Mouse (Mus musculus) gastrocnemius, adult 8-10 months (tissue): ENCODE measurements around the gene Cybrd1. TPM values are rescaled to one million over a fixed set of nuclear protein-coding genes. Genes with fewer than 3 reads are reported as not detected.
A peak's percentile ranks its signal among the peaks of the same experiment; 100 is the strongest.

Experiments
- DNase-seq, 2 experiments: peaks; one replicate each; pipeline ENCODE4 v3.0.0; 2022; ENCODE audit warnings: low spot score in 2 of 2
- total RNA-seq, 4 experiments: library from RNA; stranded (reverse); gene quantifications; 2 replicates each; pipeline ENCODE4 v1.2.4; 2022

The Cybrd1 gene
- total RNA-seq, 4 experiments from 2014 or later = 0.10 to 0.45 (median 0.27) TPM

DNA sequence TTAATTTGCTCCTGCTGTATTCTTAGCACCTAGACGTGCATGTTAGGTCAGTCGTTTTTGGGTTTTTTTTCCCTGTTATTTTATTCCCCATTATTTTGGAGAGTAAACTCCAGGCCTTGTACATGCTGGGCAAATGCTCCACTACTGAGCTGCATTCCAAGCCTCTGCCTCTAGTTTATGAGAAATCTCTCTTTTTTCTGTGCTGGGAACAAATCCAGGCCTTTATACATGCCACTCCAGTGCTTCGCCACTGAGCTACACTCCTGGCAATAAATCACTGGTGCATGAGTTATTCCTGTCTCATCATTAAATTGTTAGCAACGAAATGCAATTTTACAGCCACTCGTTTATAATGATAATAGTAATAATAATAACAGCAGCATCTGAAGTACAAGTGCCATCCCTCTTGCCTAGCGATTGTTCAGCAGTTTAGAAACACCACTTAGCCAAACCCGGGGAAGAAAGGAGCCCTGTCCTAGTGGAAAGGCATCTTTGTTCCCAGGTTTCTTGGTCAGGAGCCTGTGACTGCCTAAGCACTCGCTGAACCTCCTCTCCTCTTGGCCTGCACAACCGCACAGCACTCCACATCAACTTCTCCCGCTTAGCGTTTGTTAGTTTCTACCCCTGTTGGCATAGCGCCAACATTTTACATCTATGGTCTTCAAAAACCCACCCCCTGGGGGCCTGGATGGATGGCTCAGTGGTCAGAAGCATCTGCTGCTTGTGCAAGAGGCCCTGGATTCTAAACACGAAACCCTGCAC lies 4.7 kb downstream of the Cybrd1 start:
- DNase-seq = no peak

DNA sequence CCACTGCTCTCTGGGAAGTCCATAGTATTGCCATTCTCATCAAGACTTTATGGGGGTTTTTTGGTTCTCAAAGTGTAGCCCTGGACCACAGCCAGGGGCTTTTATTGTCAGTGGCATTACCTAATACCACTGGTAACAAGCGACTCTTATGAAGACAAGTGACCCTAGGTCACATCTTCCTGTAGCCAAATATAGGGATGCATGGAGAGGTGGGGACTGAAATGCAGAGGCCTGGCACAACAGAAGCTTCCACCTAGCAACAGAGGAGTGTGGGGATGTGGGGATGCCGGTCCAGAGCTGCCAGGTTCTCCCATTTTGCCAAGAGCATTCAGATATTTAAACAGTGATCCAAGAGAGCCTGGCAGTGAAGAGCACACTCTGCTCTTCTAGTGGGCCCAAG lies 5.9 kb downstream of the Cybrd1 start:
- no peak for DNase-seq

DNA sequence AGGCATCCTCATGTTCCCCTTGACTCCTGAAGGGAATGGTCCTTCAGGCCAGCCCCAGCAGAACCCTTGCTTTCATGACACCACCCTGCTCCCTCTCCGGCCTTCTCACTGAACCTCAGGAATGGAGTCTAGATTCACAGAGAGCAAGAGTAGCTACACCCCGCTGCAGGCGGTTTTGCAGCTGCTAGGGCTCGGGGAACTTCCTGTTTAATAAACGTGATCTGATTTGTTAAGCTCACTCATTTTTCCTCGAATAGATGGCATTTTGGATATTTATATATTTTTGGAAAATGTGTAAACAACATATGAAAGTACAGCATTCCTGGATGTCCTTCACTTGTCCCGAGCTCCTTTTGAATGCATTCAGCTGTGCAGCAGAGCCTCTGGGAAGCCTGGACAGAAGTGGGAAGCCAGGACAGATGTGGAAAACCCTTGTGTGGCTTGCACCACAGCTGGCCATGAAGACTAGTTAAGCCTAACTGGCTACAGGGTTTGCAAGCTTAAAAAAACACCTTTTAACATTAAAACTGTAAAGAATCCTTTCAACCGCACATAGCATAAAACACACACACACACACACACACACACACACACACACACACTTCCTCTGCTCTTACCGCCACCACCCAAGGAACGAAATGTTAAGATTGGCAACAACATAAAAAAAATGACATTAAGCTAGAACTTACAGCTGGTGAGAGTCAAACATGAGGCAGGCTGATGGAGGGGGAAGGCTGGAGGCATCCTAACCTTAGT lies 10.2 kb downstream of the Cybrd1 start:
- DNase-seq = no peak

DNA sequence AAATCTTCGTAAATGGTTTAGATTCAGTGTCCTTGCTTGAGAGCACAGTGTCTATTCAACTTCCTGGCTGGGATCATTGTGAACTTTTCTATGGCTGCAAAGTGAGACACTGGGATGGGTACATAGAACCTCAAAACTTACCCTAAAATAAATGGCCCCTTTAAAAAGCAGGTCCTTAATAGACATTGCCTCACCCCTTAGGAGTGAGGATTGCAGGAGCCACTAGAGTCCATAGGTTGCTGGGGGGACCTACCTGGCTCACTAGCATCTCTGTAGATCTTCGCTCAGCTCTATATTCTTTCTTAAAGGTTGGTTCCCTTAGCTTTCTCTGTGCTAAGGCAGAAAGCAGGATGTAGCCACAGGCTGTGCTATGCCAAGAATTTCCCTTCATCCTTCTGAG lies 12.6 kb downstream of the Cybrd1 start:
- DNase-seq = no peak

DNA sequence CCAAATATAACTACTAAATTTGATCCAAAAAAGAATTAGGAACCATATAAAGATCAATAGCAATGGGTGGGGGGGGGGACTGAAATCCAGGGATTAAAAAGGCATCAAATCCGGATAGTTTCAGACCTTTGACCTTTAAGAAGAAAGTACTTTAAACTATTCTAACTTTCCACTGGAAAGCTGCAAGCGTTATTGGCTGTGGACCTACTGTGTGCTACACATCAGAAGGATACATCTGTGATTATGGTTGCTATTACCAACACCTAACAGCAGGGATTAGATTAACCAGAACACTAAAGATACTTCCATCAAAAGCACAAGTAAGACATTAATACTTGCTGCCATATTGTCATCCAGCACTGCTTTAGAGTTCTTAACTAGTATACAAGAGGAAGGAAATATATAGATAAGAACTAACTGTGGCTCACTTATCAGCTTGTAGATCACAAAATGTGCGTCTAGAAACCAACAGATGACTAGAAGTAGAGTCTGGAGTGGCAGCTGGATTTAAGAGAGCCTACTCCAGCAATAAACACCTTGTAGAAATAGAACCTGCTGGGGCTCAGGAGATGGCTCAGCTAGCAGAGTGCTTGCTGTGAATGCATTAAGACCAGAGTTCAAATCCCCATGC lies 14.3 kb downstream of the Cybrd1 start:
- no peak for DNase-seq

DNA sequence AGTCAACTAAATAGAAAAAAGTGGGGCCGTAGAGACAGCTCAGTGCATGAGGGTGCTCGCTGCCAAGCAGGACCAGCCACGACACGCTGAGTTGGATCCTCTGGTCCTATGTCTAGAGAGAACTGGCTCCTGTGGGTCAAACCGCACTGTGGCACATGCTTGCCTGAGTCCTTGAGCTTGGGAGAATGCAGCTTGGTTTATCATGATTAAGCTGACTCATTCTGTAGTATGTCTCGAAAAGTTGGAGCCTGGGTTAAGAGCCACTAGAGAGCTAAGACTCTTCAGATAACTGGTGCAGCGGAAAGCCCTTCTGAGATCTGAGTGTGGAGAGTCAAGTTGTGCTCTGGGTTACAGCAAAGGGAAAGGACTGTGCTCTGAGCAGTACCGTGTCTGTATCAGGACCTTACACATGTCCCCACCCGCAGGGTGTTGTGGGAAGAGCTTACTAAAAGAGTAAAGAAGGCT lies 16.4 kb downstream of the Cybrd1 start:
- DNase-seq = no peak

DNA sequence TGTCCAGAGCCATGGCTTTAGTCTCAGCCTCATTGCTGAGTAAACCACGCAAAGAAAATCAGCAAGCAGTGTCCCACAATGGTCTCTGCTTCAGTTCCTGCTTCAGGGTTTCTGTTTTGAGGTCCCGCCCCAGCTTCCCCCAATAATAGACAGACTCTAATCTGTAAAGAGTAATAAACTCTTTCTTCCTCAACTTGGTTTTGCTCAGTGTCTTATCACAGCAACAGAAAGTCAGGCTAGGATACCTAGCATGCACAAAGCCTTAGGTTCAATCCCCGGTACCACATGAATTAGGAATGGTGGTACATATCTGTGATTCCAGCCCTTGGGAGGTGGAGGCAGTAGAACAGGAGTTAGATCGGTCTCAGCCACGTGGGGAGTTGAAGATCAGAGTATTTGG lies 17.1 kb downstream of the Cybrd1 start:
- DNase-seq = no peak

DNA sequence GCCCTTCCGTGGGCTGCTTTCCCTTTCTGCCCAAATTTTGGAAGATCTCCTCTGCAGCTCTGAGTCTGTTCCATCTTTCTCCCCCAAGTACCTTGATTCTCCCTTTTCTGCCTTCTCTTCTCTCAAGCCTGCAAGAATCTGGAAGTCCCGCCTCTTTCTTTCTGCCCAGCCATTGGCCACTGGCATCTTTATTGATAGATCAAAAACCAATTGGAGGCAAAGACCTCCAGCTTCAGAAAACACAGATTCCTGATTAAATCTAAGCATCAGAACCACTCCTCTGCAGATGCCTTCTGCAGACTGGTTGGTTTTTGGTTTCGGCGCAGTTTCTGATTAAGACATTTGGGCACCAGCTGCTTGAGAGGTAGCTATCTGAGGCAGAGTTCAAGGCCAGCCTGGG lies 22.9 kb downstream of the Cybrd1 start:
- DNase-seq = no peak

DNA sequence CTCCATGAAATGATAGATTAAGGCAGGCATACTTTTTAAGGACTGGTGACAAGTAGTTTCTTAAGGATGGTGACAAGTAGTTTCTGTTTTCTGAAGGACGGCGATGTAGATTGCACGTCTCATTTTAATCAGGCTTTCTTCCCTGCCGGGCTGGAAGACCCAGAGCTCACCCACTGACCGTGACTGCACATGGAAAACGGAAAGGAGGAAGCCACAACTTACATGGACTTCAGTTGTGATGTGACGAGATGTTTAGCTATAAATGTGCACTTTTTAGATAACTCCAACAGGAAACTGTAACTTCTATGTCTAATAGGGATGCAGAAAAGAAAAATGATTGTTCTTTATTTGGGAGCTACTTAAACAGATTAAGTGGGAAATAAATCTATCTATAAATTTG lies 24.7 kb downstream of the Cybrd1 start:
- DNase-seq = no peak

DNA sequence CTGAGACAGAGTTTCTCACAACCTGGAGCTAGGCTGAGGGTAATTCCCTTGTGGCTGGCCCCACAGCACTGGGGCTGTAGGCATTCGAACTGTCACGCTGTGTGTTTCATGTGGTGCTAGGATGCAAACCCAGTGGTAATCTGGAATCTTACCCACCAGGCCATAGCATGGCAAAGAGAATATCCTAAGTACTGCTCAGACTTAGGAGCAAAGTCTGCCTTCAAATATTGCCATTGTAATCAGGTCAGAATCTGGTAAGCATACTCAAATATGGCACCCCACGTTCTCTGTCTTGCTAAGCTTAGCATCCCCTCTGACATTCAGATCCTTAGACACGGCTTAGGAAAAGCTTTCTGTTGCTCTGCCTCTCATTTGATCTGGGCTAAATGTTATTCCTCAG lies 28.1 kb downstream of the Cybrd1 start:
- no peak for DNase-seq

DNA sequence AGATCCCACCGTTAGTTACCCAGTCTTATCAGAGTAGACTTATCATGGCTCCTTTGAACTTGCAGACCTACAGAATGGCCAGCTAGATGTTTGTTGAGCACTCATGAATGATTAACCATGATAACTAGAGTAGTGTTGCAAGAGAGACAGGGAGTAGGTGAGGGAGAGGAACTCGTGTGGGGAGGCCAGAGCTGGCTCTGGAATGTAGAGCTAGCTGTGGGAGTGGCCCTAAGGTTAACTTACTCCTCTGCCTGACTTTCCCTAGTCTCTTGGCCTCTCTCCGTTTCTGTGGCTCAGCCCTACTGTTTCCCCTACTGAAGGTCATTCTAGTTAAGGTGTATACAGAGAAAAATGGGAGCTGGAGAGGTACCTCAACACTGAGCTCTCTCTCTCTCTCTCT lies 28.5 kb downstream of the Cybrd1 start:
- DNase-seq = no peak

DNA sequence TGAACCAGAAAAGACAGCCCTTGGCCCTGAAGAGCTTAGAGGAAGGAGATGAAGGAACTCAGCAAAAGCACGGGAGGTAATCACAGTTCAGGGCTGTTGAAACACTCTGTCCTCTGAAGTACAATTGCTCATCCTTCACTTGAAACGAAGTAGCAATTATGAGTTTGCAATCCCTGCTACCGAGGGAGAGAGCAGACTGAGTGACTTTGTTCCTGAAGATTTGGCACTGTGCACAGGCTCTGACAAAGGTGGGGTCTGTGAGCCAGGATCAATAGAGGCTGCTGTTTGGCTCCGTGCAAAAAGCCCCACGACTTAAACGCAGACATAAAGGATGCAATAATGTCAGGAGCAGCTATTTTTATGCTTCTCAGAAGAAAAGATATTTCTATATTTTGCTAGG lies 30.1 kb downstream of the Cybrd1 start:
- DNase-seq = no peak

DNA sequence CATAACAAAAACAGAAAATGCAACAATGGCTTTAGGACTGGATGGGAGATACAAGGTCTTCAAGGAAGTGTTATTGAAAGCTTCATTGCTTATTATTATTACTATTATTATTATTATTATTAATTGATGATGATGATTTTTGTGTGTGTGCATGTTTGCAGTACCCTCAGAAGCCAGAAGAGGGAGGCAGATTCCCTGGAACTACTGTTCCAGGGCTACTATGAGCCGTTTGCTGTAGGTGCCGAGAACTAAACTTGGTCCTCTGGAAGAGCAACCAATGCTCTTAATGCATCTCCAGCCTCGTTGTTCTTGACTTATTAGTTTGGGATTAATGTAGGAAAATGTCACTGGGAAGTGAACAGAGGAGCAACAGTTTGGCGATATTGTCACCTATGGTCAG lies 34.4 kb downstream of the Cybrd1 start:
- no peak for DNase-seq

DNA sequence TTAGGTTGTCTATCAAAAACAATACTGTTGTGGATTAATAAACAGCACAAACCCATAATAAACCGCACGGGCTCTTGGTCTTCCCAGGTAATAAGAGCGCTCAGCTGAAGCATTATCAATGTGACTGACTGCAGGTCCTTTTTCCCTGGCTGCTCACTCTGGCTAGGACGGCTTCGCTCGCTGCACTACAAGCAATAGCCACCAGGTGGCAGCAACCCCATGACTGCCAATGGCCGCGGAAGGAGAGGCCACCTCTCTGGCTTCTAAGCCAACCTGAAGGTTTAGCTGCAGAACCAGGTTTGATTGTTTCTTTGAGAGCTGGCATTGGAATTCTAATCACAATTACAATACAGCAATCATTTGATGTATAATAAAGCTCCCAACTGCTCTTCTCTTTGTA lies 37.8 kb downstream of the Cybrd1 start:
- peak; percentile 6 to 21 for DNase-seq

DNA sequence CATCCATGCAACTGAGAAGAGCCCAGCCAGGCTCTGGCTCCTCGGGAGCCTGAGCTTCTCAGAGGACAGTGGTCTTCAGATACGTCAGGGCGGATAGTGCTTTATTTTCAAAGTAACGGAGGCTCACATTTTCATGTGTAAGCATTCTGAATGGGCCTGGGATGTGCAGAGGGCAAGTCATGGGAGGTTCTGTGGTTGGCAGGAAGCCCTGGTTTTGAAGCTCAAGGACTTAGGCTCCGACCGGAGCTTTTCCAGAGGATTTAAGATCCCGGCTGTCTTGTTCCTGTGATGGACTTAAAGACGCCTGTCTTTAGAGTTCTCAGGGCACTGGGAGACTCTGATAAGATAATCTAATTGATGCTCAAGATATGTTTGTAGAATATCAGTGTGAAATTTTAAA lies 38.7 kb downstream of the Cybrd1 start:
- no peak for DNase-seq

DNA sequence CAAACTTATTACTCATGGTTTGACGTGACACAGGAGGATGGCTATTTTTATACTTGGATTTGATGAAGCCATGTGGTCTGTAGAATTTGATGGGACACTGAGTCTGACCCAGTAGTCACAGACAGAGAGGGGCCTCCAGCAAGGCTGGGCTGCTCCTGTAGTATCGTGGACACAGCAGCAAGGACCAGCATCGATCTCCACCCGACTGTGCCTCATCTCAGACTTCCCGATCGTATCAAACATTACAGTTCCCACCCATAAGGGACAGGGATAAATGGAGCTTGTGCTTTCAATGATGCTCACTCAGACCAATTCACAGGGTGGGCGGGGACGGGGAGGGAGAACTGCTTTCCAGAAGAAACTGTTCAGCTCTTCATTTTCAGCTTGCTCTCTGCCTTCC lies 40.2 kb downstream of the Cybrd1 start:
- DNase-seq = no peak

DNA sequence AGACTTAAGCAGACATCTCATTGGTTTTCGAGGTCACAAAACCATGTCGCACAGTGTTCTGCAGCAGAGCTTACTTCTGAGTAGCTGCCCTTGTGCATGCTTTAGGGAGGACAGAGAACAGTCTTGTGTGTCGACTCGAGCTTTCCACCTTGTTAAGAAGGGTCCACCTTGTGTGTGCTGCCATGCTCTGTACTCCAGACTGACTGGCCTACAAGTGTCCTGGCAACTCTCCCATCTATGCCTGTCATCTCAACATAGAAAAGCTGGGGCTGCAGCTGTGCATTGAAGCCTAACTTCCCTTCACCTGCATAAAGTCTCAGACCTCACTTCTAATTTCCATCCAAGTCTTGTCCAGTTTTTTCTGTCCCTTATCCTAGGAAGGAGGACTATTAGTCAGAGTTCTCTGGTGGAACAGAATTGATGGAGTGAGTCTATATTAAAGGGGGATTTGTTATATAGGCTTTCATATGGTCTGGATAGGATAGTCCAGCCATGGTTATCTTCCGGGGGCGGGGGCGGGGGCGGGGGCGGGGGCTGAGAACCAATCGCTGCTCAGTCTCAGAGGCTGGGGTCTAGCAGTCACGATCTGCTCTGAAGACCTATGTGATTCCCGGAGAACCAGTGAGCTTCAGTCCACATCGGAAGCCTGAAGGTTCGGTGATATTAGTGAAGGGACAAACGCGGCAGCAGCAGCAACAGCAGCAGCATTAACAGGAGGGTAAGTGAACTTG lies 42.0 kb downstream of the Cybrd1 start:
- DNase-seq = no peak

DNA sequence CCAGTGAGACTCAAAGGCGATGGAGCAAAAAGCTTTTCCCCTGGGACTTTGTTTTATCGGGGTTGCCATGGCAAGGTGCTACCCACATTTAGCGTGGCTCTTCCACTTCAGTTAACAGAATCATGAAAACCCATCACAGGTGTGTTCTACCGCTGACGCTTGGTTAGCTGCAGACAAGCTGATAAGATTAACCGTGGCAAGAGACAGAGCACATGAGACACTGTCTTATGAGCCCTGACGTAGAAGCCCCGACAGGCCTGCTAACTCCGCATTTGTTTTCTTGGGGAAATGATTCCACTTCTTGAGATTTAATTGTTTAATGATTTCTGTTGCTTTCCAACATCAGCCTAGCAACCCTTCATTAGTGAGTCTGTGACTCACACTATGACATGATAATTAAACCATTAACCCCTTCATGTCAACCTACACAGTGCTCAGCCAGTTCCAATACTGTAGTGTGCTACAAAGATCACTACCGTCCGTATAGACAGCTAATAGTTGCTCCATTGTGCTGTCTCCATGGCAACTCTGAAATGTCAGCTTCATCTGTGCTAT lies 42.7 kb downstream of the Cybrd1 start:
- no peak for DNase-seq

DNA sequence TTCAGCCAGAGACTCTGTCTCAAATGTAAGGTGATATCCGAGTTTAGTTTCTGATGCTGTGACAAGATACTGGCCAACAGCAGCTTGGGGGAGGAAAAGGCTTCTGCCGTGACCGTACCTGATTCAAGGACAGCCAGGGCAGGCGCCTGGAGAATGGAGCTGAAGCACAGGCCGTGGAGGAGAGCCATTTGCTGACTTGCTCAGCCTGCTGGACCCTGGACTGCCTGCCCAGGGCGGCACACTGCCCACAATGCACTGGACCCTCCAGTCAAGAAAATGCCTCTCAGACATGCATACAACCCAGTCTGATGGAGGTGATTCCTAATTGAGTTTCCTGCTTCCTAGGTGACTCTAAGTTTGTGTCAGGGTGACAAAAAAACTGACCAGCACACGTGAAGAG lies 43.8 kb downstream of the Cybrd1 start:
- DNase-seq = no peak

DNA sequence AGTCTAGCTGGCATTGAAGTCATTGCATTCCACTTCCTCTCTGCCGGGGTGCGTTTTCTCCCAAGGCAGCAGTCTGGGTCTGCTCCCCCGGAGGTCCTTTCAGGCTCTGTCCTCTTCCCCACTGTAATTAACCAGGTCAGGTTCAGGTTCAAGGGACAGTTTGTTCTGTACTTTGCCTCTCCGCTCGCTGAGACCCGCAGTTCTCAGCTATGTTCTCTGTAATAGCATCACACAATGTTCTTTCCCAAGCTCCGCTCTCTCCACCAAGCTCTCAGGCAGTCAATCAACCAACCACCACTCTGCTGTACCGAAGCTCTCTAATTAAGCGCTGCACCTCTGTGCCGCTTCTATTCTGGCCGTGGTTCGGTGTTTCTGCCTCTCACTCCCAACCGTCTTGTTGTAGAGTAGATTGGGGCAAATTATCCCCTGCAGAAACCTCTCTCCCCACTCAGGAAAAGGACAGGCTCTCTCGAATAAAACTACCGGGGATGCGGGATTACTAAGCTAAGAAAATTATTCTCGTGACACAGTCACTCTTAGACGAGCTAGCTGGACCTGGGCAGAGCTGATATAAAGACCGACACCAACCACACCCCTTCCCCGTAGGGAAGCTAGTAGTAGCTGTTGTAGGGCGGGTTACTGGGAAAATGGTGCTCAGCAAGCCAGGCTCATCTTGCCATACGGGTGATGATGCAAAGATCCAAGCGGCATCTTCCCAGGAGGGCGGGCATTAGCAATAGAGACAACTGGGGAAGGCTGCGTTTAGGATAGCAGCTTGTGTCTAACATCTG lies 45.3 kb downstream of the Cybrd1 start:
- DNase-seq = no peak

DNA sequence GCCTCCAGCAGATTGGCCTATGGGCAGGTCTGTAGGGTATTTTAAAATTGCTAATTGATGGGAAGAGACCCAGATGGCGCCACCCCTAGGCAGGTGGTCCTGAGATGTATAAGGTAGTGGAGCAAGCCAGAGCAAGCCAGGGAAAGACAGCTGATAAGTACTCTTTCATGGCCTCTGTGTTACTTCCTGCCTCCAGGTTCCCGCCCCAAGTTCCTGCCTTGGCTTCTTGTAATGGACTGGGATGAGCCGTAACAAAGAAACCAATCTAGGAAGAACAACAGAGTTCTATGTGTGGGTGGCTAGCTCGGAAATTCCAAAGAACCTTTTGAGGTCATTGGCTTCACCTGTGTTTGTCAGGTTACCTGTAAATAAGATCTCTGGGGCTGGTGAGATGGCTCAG lies 49.5 kb downstream of the Cybrd1 start:
- no peak for DNase-seq
